Mouse (Mus musculus) stomach, postnatal 0 days (tissue): ENCODE results near the gene Dazap1. TPM values are rescaled to one million over a fixed set of nuclear protein-coding genes. Genes with fewer than 3 reads are reported as not detected.

ENCODE experiments used
- ATAC-seq: fragments of 200-750 bp; cut with Nextera tagmentation; 2 replicates; pipeline ENCODE4 v1.8.0; 2017; ENCODE audit not compliant: low FRiP score, low TSS enrichment
- DNase-seq: peaks from one replicate; pipeline ENCODE4 v3.0.0-alpha.2; 2016; ENCODE audit warnings: low spot score
- H3K27ac ChIP-seq: fragments of 300-500 bp; sonication (generic); replicated peaks from 2 replicates; pipeline ENCODE4 v1.5.1; 2014; ENCODE audit warnings: mild to moderate bottlenecking, control low read depth
- H3K27me3 ChIP-seq: fragments of 300-500 bp; sonication (generic); 2 replicates; pipeline ENCODE4 v1.6.1; 2014; ENCODE audit warnings: low read length; ENCODE audit not compliant: control insufficient read depth, insufficient read depth
- H3K36me3 ChIP-seq: fragments of 300-500 bp; sonication (generic); 2 replicates; pipeline ENCODE4 v1.6.1; 2014; ENCODE audit warnings: low read length, mixed read lengths; ENCODE audit not compliant: control insufficient read depth, insufficient read depth
- H3K4me1 ChIP-seq: fragments of 300-500 bp; sonication (generic); replicated peaks from 2 replicates; pipeline ENCODE4 v1.6.1; 2014; ENCODE audit warnings: antibody characterized with exemption; ENCODE audit not compliant: control insufficient read depth, insufficient read depth
- H3K4me2 ChIP-seq: fragments of 300-500 bp; sonication (generic); replicated peaks from 2 replicates; pipeline ENCODE4 v1.6.1; 2014; ENCODE audit warnings: low read depth, mild to moderate bottlenecking, control low read depth, moderate library complexity
- H3K4me3 ChIP-seq: fragments of 300-500 bp; sonication (generic); 2 replicates; pipeline ENCODE4 v1.5.1; 2014; ENCODE audit warnings: low read depth, low read length, control low read depth
- H3K9ac ChIP-seq: fragments of 300-500 bp; sonication (generic); 2 replicates; pipeline ENCODE4 v1.6.1; 2014; ENCODE audit warnings: mild to moderate bottlenecking, low read length, control low read depth, mixed read lengths
- H3K9me3 ChIP-seq: fragments of 300-500 bp; sonication (generic); 2 replicates; pipeline ENCODE4 v1.6.1; 2016; ENCODE audit warnings: low read length; ENCODE audit not compliant: control insufficient read depth
- CTCF ChIP-seq: IDR thresholded peaks from 2 replicates; pipeline ENCODE4 v1.5.1; 2016; ENCODE audit warnings: antibody characterized with exemption, low read depth, mild to moderate bottlenecking, moderate library complexity
- EP300 ChIP-seq: optimal IDR thresholded peaks from 2 replicates; pipeline ENCODE3; 2016; ENCODE audit warnings: antibody characterized with exemption
- WGBS: fragments of 180-500 bp; shearing (Covaris S2); extraction: QIAGEN DNeasy Blood & Tissue Kit; methylation state at CpG from one replicate; pipeline ENCODE4 v1.1.7; 2014; 5-methylcytosine and 5-hydroxymethylcytosine counted together
- polyA plus RNA-seq: library from polyadenylated mRNA; unstranded; fragments of >200 nt; fragmentation: Nextera tagmentation; extraction: Ambion mirVana; gene quantifications from 2 replicates; pipeline ENCODE4 v1.2.1, GENCODE M21; 2015

Gene Dazap1
- polyA plus RNA-seq, 1 experiment from 2014 or later: 27.4 TPM

DNA sequence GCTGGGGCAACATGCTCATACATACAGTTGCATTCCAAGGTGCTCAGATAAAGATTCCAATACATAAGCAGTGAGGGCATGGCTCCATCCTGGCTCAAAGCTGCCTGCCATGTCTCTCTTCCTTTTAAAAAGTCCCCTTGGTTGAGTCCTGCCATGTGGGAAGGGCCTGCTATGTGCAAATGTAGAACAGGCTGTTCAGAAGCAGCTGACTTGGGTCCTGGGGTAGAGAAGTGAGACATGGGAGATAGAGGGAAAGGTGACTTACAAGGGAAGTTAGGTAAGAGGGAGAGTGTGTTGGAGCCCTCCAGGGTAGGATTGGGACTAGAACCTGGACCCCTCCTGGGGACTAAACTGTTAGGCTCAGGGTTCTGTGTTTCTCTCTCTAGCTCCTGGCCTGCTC is 9.3 kb upstream of the Dazap1 start:
- no peak overlapping the region for H3K4me2 ChIP-seq
- no peak for ATAC-seq
- TF ChIP-seq EP300 (no peak), CTCF (no peak)
- no peak overlapping the region for H3K27ac ChIP-seq
- DNase-seq: no peak
- H3K36me3 ChIP-seq: peaks cover 26% of the 10 kb centered on the region
- H3K9me3 ChIP-seq: no peaks in the 10 kb centered on the region
- no peak overlapping the region for H3K9ac ChIP-seq
- no peak overlapping the region for H3K4me3 ChIP-seq
- H3K4me1 ChIP-seq: no peaks in the 10 kb centered on the region; the same call in 1 of the 2 replicates
- H3K27me3 ChIP-seq: no peaks in the 10 kb centered on the region

DNA sequence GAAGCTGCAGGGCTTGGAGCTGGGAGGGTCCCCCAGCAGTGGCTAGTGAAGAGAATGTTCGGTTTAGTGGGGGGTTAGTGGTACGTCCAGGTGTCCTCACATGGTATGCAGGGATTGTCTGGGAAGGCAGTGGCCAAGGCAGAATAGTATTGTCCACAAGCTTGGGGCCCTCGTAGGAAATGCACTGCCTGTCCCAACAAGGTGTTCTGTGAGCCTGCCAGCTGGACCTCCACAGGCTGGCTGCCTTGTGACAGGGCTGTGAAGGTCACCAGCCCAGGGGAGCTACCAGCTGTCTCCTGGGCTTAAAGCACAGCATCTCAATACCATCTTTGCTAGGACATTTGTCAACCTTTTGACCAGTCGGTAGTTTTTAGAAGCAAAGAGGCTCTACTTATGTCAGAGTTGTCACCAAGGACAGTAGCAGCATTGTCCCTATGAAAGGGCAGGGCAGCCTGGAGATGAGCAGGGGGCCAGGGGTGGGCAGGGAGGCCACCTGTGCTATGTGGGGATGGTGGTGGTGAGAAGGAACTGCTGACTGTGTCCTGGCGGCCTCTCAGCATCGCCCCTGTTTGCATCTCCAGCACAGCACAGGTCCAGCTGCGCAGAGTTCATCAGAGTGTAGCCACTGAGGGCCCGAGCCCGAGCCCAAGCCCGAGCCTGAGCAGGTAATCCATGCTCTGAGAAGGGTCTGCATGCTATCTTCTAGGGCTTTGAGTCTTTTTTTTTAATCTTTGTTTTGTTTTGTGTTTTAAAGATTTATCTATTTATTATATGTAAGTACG is 8.6 kb upstream of the Dazap1 start:
- Histone ChIP-seq H3K9ac (no peak overlapping the region), H3K27ac (no peak overlapping the region), H3K27me3 (no peaks in the 10 kb centered on the region), H3K4me1 (no peaks in the 10 kb centered on the region; the same call in 1 of the 2 replicates), H3K9me3 (no peaks in the 10 kb centered on the region), H3K36me3 (peaks cover 28% of the 10 kb centered on the region), H3K4me2 (no peak overlapping the region), H3K4me3 (no peak overlapping the region)
- TF ChIP-seq EP300: no peak
- TF ChIP-seq CTCF: no peak
- WGBS: 96% methylated on average over 11 of the region's 11 CpGs
- DNase-seq (no peak), ATAC-seq (no peak)

- H3K27ac ChIP-seq: no peak overlapping the region
- no peaks in the 10 kb centered on the region for H3K27me3 ChIP-seq
- no peaks in the 10 kb centered on the region; the same call in 1 of the 2 replicates for H3K4me1 ChIP-seq
- no peaks in the 10 kb centered on the region for H3K9me3 ChIP-seq
- no peak overlapping the region for H3K9ac ChIP-seq
- DNase-seq (no peak), ATAC-seq (no peak)
- peaks cover 30% of the 10 kb centered on the region for H3K36me3 ChIP-seq
- no peak overlapping the region for H3K4me3 ChIP-seq
- H3K4me2 ChIP-seq: no peak overlapping the region
- WGBS: 70% methylated on average over 6 of the region's 6 CpGs
- TF ChIP-seq CTCF: no peak
- no peak for TF ChIP-seq EP300
These were observed 7.7 kb upstream of the Dazap1 start for GRCm38 (mm10) chr10:80253551-80253950.

GRCm38 (mm10) chr10:80254331-80255297 is 6.7 kb upstream of the Dazap1 start:
- no peak for DNase-seq
- no peak overlapping the region for H3K27ac ChIP-seq
- H3K9ac ChIP-seq: no peak overlapping the region

GRCm38 (mm10) chr10:80255881-80256535 is 5.3 kb upstream of the Dazap1 start:
- no peaks in the 10 kb centered on the region for H3K27me3 ChIP-seq
- H3K36me3 ChIP-seq: peaks cover 33% of the 10 kb centered on the region
- H3K4me3 ChIP-seq: no peak overlapping the region
- peaks cover 7% of the 10 kb centered on the region; the same call in 1 of the 2 replicates for H3K4me1 ChIP-seq
- no peak overlapping the region for H3K9ac ChIP-seq
- H3K9me3 ChIP-seq: no peaks in the 10 kb centered on the region
- H3K4me2 ChIP-seq: no peak overlapping the region
- no peak overlapping the region for H3K27ac ChIP-seq
- WGBS: 89% methylated on average over 5 of the region's 5 CpGs
- no peak for DNase-seq
- ATAC-seq: no peak
- no peak for TF ChIP-seq EP300
- peak; percentile 38 for TF ChIP-seq CTCF

More at GRCm38 (mm10) chr10:80254331-80255297, 6.7 kb upstream of the Dazap1 start:
- WGBS: 93% methylated on average over 26 of the region's 26 CpGs
- no peak for ATAC-seq
- H3K36me3 ChIP-seq: peaks cover 33% of the 10 kb centered on the region
- peaks cover 2% of the 10 kb centered on the region; the same call in 1 of the 2 replicates for H3K4me1 ChIP-seq
- H3K4me2 ChIP-seq: no peak overlapping the region
- TF ChIP-seq CTCF: no peak
- TF ChIP-seq EP300: no peak
- no peak overlapping the region for H3K4me3 ChIP-seq
- H3K9me3 ChIP-seq: no peaks in the 10 kb centered on the region
- H3K27me3 ChIP-seq: no peaks in the 10 kb centered on the region
